Mouse (Mus musculus): Measurements from ENCODE around the gene Polr2l. TPM values are rescaled to one million over a fixed set of nuclear protein-coding genes. Genes with fewer than 3 reads are reported as not detected.
A peak's percentile ranks its signal among the peaks of the same experiment; 100 is the strongest.

The Polr2l gene
- total and polyA plus RNA-seq, 2 experiments from 2014 or later, result 25.5 to 81.6 TPM

- ATAC-seq, result 0 out of 2 replicates have a peak, but pooled peaks have one; percentile 8
- 62% methylated on average over 2 of the region's 2 CpGs for WGBS
- Histone ChIP-seq H3K9ac (replicated peaks; ENCODE audit: low read length) (no peak overlapping the region), H3K4me3 (ENCODE audit: low read length) (no peak overlapping the region), H3K4me2 (ENCODE audit: low read depth, low read length) (no peak overlapping the region), H3K4me1 (ENCODE audit: insufficient read depth, low read length) (peaks cover 12% of the 10 kb centered on the region), H3K27ac (no peak overlapping the region; the same call in 1 of the 2 replicates), H3K27me3 (ENCODE audit: insufficient read depth, low read length) (no peaks in the 10 kb centered on the region), H3K36me3 (ENCODE audit: insufficient read depth, low read length) (no peaks in the 10 kb centered on the region), H3K9me3 (ENCODE audit: low read length) (no peaks in the 10 kb centered on the region)
- DNase-seq (ENCODE audit: low spot score), result peak; percentile 66
- TF ChIP-seq CTCF (IDR thresholded peaks at IDR 0.05; ENCODE audit: low read depth), result no peak
These were observed 10.7 kb upstream of the Polr2l start for GRCm38 (mm10) chr7:141485606-141486005.

DNA sequence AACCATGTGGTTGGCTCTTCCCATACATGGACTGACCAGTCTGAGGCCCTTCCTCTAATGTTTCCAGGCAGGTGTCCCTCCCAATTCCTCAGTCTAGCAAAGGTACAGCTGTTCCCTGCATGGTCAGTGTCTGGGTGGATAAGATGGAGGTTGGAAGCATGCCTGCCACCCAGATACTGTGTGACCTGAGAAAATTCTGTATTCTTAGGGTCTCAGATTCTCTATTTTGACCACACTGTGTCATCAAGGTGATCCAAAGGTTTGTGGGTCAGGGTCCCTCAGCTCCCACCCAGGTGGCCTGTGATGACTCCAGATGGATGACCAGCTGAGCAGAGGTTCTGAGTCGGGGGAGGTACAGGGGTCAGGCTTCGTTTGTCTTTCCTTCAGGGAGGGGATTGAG, 10.3 kb upstream of the Polr2l start:
- Histone ChIP-seq H3K27me3 (ENCODE audit: insufficient read depth, low read length) (no peaks in the 10 kb centered on the region), H3K27ac (no peak overlapping the region; the same call in 1 of the 2 replicates), H3K4me3 (ENCODE audit: low read length) (no peak overlapping the region), H3K36me3 (ENCODE audit: insufficient read depth, low read length) (no peaks in the 10 kb centered on the region), H3K9me3 (ENCODE audit: low read length) (no peaks in the 10 kb centered on the region), H3K4me1 (ENCODE audit: insufficient read depth, low read length) (peaks cover 12% of the 10 kb centered on the region), H3K9ac (replicated peaks; ENCODE audit: low read length) (no peak overlapping the region), H3K4me2 (ENCODE audit: low read depth, low read length) (no peak overlapping the region)
- no peak for TF ChIP-seq CTCF (IDR thresholded peaks at IDR 0.05; ENCODE audit: low read depth)
- ATAC-seq (no peak), DNase-seq (ENCODE audit: low spot score) (no peak)
- WGBS, result 53% methylated on average over 2 of the region's 2 CpGs

GRCm38 (mm10) chr7:141484186-141485120, 9.5 kb upstream of the Polr2l start:
- Histone ChIP-seq H3K4me2 (ENCODE audit: low read depth, low read length) (peak overlapping the region; percentile 93; the same call in 1 of the 2 replicates), H3K9me3 (ENCODE audit: low read length) (no peaks in the 10 kb centered on the region), H3K36me3 (ENCODE audit: insufficient read depth, low read length) (no peaks in the 10 kb centered on the region), H3K9ac (replicated peaks; ENCODE audit: low read length) (no peak overlapping the region), H3K4me1 (ENCODE audit: insufficient read depth, low read length) (peaks cover 12% of the 10 kb centered on the region), H3K27me3 (ENCODE audit: insufficient read depth, low read length) (no peaks in the 10 kb centered on the region), H3K27ac (no peak overlapping the region), H3K4me3 (ENCODE audit: low read length) (no peak overlapping the region)
- TF ChIP-seq CTCF (IDR thresholded peaks at IDR 0.05; ENCODE audit: low read depth), result no peak
- WGBS, result 69% methylated on average over 5 of the region's 5 CpGs
- no peak for ATAC-seq
- DNase-seq (ENCODE audit: low spot score), result no peak

DNA sequence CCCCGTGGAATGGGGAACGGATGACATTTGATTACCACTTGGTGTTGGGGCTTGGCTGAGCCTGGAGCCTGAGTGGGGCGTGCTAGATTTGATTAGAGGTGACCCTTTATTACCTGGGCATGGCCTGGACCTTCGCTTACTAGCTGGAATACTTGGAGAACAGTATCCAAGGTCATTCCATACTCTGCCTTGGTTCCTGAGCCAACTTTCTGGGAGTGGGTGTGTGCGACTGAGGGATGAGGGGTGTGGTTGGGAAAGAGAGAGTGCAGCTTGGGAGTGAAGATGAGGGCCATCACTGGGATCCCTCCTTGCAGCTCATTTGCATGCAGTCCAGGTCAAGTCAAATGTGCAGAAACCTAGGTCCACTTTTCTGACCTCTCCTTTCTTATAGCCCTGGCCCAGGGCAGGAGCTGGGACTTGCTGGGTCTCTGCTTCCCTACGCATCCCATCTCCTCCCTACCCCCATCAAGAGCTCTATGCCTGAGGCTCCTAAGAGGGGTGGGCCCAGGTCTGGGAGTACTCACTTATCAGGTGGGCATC, 8.3 kb upstream of the Polr2l start:
- Histone ChIP-seq H3K4me2 (ENCODE audit: low read depth, low read length) (peak overlapping the region; percentile 93), H3K9me3 (ENCODE audit: low read length) (no peaks in the 10 kb centered on the region), H3K9ac (replicated peaks; ENCODE audit: low read length) (peak overlapping the region; percentile 78; the same call in 1 of the 2 replicates), H3K36me3 (ENCODE audit: insufficient read depth, low read length) (no peaks in the 10 kb centered on the region), H3K4me3 (ENCODE audit: low read length) (peak overlapping the region; percentile 70), H3K4me1 (ENCODE audit: insufficient read depth, low read length) (peaks cover 12% of the 10 kb centered on the region), H3K27me3 (ENCODE audit: insufficient read depth, low read length) (no peaks in the 10 kb centered on the region), H3K27ac (no peak overlapping the region)
- no peak for TF ChIP-seq CTCF (IDR thresholded peaks at IDR 0.05; ENCODE audit: low read depth)
- no peak for ATAC-seq
- DNase-seq (ENCODE audit: low spot score), result no peak
- 69% methylated on average over 6 of the region's 6 CpGs for WGBS

- WGBS, result 5% methylated on average over 11 of the region's 11 CpGs
- ATAC-seq (no peak), DNase-seq (ENCODE audit: low spot score) (no peak)
- Histone ChIP-seq H3K27ac (peak overlapping the region; percentile 81), H3K4me2 (ENCODE audit: low read depth, low read length) (peak overlapping the region; percentile 93), H3K36me3 (ENCODE audit: insufficient read depth, low read length) (no peaks in the 10 kb centered on the region), H3K27me3 (ENCODE audit: insufficient read depth, low read length) (no peaks in the 10 kb centered on the region), H3K4me3 (ENCODE audit: low read length) (peak overlapping the region; percentile 70), H3K9me3 (ENCODE audit: low read length) (no peaks in the 10 kb centered on the region), H3K4me1 (ENCODE audit: insufficient read depth, low read length) (peaks cover 12% of the 10 kb centered on the region), H3K9ac (replicated peaks; ENCODE audit: low read length) (peak overlapping the region; percentile 78)
- no peak for TF ChIP-seq CTCF (IDR thresholded peaks at IDR 0.05; ENCODE audit: low read depth)
These were observed 7.6 kb upstream of the Polr2l start for GRCm38 (mm10) chr7:141482531-141483024.

- TF ChIP-seq CTCF (IDR thresholded peaks at IDR 0.05; ENCODE audit: low read depth), result peak; percentile 57
- DNase-seq (ENCODE audit: low spot score) (peak; percentile 76), ATAC-seq (peak; percentile 50)
- H3K27ac ChIP-seq, result peak overlapping the region; percentile 81
- no peaks in the 10 kb centered on the region for H3K36me3 ChIP-seq (ENCODE audit: insufficient read depth, low read length)
- H3K9ac ChIP-seq (replicated peaks; ENCODE audit: low read length), result peak overlapping the region; percentile 78
- no peaks in the 10 kb centered on the region for H3K27me3 ChIP-seq (ENCODE audit: insufficient read depth, low read length)
- no peaks in the 10 kb centered on the region for H3K9me3 ChIP-seq (ENCODE audit: low read length)
- peak overlapping the region; percentile 70 for H3K4me3 ChIP-seq (ENCODE audit: low read length)
- WGBS, result under 1% methylated on average over 71 of the region's 81 CpGs
- peak overlapping the region; percentile 93 for H3K4me2 ChIP-seq (ENCODE audit: low read depth, low read length)
- H3K4me1 ChIP-seq (ENCODE audit: insufficient read depth, low read length), result peaks cover 12% of the 10 kb centered on the region
These were observed 6.8 kb upstream of the Polr2l start for GRCm38 (mm10) chr7:141481498-141482401.

Measured in hindbrain, postnatal 0 days (tissue).